ENCODE assay signal across 8 mouse cellular contexts in the genomic region with DNA sequence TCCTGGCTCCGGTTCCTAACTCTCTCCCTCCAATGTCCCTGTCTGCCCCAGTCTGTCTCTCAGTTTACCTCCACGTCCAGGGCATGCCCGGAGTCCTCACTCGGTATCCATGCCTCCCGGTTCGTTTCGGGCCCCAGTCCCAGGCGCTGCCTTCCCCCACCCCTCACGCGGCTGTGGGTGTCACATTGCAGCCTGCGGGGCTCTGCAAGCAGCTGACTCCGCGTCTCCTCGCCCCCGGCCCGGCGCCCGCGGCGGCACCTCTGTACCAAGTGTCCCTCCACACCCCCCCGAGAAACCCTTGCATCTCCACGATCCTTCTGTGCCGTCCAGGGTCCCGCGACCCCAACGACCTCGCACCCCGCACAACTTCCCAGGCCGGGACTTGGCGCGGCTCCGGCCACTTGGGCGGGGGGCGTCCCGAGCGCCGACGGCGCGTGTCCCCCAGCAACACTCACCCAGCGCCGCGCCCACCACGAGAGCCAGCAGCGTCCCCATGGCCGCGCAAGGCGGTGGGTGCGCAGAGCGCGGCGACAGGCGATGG. TPM values are rescaled to one million over a fixed set of nuclear protein-coding genes. Genes with fewer than 3 reads are reported as not detected.
DNase-seq lines count a peak whose midpoint lies in the region; ATAC-seq and TF ChIP-seq lines count a peak whose summit lies in the region.

No protein-coding gene starts in this region.

- peak overlapping the region; percentile 83 for H3K27ac ChIP-seq in heart, embryonic 10.5 days
- no peak overlapping the region for H3K27ac ChIP-seq in ES-Bruce4 (ENCODE audit: insufficient read depth, low read length)
- H3K27ac ChIP-seq in embryonic facial prominence, embryonic 13.5 days: no peak overlapping the region
- peak overlapping the region; percentile 58 for H3K27ac ChIP-seq in hindbrain, embryonic 15.5 days (replicated peaks)
- peak overlapping the region; percentile 70 for H3K27ac ChIP-seq in midbrain, postnatal 0 days (ENCODE audit: low read depth, low read length)

- no peak for TF ChIP-seq CTCF in ES-Bruce4 (IDR thresholded peaks at IDR 0.05; ENCODE audit: low read depth, low read length)
- no peak for TF ChIP-seq CTCF in midbrain, postnatal 0 days (IDR thresholded peaks at IDR 0.05)

- H3K4me2 ChIP-seq in embryonic facial prominence, embryonic 13.5 days: peak overlapping the region; percentile 99
- H3K4me2 ChIP-seq in hindbrain, embryonic 15.5 days: peak overlapping the region; percentile 93
- peak overlapping the region; percentile 92 for H3K4me2 ChIP-seq in midbrain, postnatal 0 days (ENCODE audit: low read depth, low read length, poor library complexity, severe bottlenecking)

- peak overlapping the region; percentile 64 for H3K4me3 ChIP-seq in heart, embryonic 10.5 days
- peak overlapping the region; percentile 42 for H3K4me3 ChIP-seq in ES-Bruce4 (ENCODE audit: low read depth, low read length)
- H3K4me3 ChIP-seq in embryonic facial prominence, embryonic 13.5 days: peak overlapping the region; percentile 69
- H3K4me3 ChIP-seq in hindbrain, embryonic 15.5 days: peak overlapping the region; percentile 64
- peak overlapping the region; percentile 68 for H3K4me3 ChIP-seq in midbrain, postnatal 0 days (ENCODE audit: low read depth, low read length)

- H3K9me3 ChIP-seq in heart, embryonic 10.5 days: no peaks in the 10 kb centered on the region
- no peaks in the 10 kb centered on the region for H3K9me3 ChIP-seq in ES-Bruce4 (replicated peaks; ENCODE audit: control insufficient read depth, insufficient read depth, low read length, poor library complexity, severe bottlenecking)
- H3K9me3 ChIP-seq in embryonic facial prominence, embryonic 13.5 days: no peaks in the 10 kb centered on the region
- H3K9me3 ChIP-seq in hindbrain, embryonic 15.5 days: no peaks in the 10 kb centered on the region
- H3K9me3 ChIP-seq in midbrain, postnatal 0 days (ENCODE audit: low read length): no peaks in the 10 kb centered on the region

- TF ChIP-seq EP300 in ES-Bruce4 (IDR thresholded peaks at IDR 0.05; ENCODE audit: insufficient read depth, low read depth, low read length): no peak

- H3K4me1 ChIP-seq in heart, embryonic 10.5 days: peaks cover 25% of the 10 kb centered on the region
- no peaks in the 10 kb centered on the region for H3K4me1 ChIP-seq in ES-Bruce4 (ENCODE audit: control insufficient read depth, insufficient read depth, low read length)
- H3K4me1 ChIP-seq in embryonic facial prominence, embryonic 13.5 days: peaks cover 8% of the 10 kb centered on the region
- peaks cover 22% of the 10 kb centered on the region for H3K4me1 ChIP-seq in hindbrain, embryonic 15.5 days (replicated peaks)
- H3K4me1 ChIP-seq in midbrain, postnatal 0 days (ENCODE audit: insufficient read depth, low read length): peaks cover 3% of the 10 kb centered on the region; the same call in 1 of the 2 replicates

- no peak for TF ChIP-seq POLR2A in ES-Bruce4 (IDR thresholded peaks at IDR 0.05; ENCODE audit: insufficient read depth, low read length)

- H3K36me3 ChIP-seq in heart, embryonic 10.5 days: peaks cover 29% of the 10 kb centered on the region
- H3K36me3 ChIP-seq in ES-Bruce4 (ENCODE audit: control insufficient read depth, insufficient read depth, low read length, poor library complexity, severe bottlenecking): peaks cover 14% of the 10 kb centered on the region
- H3K36me3 ChIP-seq in embryonic facial prominence, embryonic 13.5 days: peaks cover 33% of the 10 kb centered on the region
- H3K36me3 ChIP-seq in hindbrain, embryonic 15.5 days: peaks cover 33% of the 10 kb centered on the region
- H3K36me3 ChIP-seq in midbrain, postnatal 0 days (ENCODE audit: insufficient read depth, low read length): peaks cover 25% of the 10 kb centered on the region

- H3K27me3 ChIP-seq in heart, embryonic 10.5 days (ENCODE audit: insufficient read depth, poor library complexity, severe bottlenecking): peaks cover 37% of the 10 kb centered on the region
- H3K27me3 ChIP-seq in ES-Bruce4 (ENCODE audit: control insufficient read depth, insufficient read depth, low read length, poor library complexity, severe bottlenecking): peaks cover 5% of the 10 kb centered on the region
- peaks cover 41% of the 10 kb centered on the region for H3K27me3 ChIP-seq in embryonic facial prominence, embryonic 13.5 days
- peaks cover 14% of the 10 kb centered on the region for H3K27me3 ChIP-seq in hindbrain, embryonic 15.5 days
- peaks cover 15% of the 10 kb centered on the region for H3K27me3 ChIP-seq in midbrain, postnatal 0 days (ENCODE audit: insufficient read depth, low read length)

- under 1% methylated on average over 53 of the region's 53 CpGs for WGBS in heart, embryonic 10.5 days
- under 1% methylated on average over 51 of the region's 53 CpGs for WGBS in embryonic facial prominence, embryonic 13.5 days
- WGBS in hindbrain, embryonic 15.5 days: 2% methylated on average over 50 of the region's 53 CpGs
- WGBS in midbrain, postnatal 0 days: under 1% methylated on average over 45 of the region's 53 CpGs

- no peak for DNase-seq in heart, embryonic 10.5 days (ENCODE audit: low spot score)
- no peak for DNase-seq in heart, postnatal 4 days
- no peak for DNase-seq in midbrain, postnatal 0 days (ENCODE audit: low spot score)
- no peak for DNase-seq in urinary bladder, postnatal 25 days (ENCODE audit: low spot score)
- DNase-seq in adipocyte (ENCODE audit: low spot score): no peak

- peak overlapping the region; percentile 81 for H3K9ac ChIP-seq in ES-Bruce4 (ENCODE audit: low read depth, poor library complexity, severe bottlenecking)
- peak overlapping the region; percentile 77 for H3K9ac ChIP-seq in embryonic facial prominence, embryonic 13.5 days
- H3K9ac ChIP-seq in hindbrain, embryonic 15.5 days: peak overlapping the region; percentile 73
- H3K9ac ChIP-seq in midbrain, postnatal 0 days (replicated peaks; ENCODE audit: low read length, poor library complexity, severe bottlenecking): peak overlapping the region; percentile 79

- ATAC-seq in embryonic facial prominence, embryonic 13.5 days (ENCODE audit: insufficient number of reproducible peaks, insufficient read depth, low FRiP score, low TSS enrichment, low read depth): peak; percentile 6; the same call in 1 of the 2 replicates
- ATAC-seq in hindbrain, embryonic 15.5 days (ENCODE audit: low FRiP score, low read depth): peak; percentile 9; the same call in 1 of the 2 replicates
- 0 out of 2 replicates have a peak, but pooled peaks have one; percentile 9 for ATAC-seq in midbrain, postnatal 0 days (ENCODE audit: low FRiP score)

RNA-seq across cellular contexts. Expression of a gene that starts 0.5 kb away (rescaled TPM):
- polyA plus RNA-seq in heart, embryonic 10.5 days (2016; fragmentation: Nextera tagmentation; extraction: Ambion mirVana): 3.9 and 4.3 TPM in 2 replicates
- total RNA-seq in heart, postnatal 4 days (2021): 10 to 100 TPM in 1 of 2 experiments, 1 to 10 TPM in 1; 8.2 to 10.4 TPM
- polyA plus RNA-seq in ES-Bruce4 (2011; ENCODE audit: insufficient read depth, insufficient read length, low read depth, missing spikeins): 26.1 and 27.5 TPM in 2 replicates
- 4.3 and 4.8 TPM in 2 replicates for polyA plus RNA-seq in embryonic facial prominence, embryonic 13.5 days (2015; fragmentation: Nextera tagmentation; extraction: Ambion mirVana)
- polyA plus RNA-seq in hindbrain, embryonic 15.5 days (2015; fragmentation: Nextera tagmentation; extraction: Ambion mirVana): 16.5 and 18.7 TPM in 2 replicates
- 45.0 and 57.5 TPM in 2 replicates for total RNA-seq in midbrain, postnatal 0 days (2014; rRNA removed)
- 32.3 and 35.8 TPM in 2 replicates for polyA plus RNA-seq in midbrain, postnatal 0 days (2015; fragmentation: Nextera tagmentation; extraction: Ambion mirVana)

RNA-seq across cellular contexts. Expression of a gene that starts 11.2 kb away (rescaled TPM):
- polyA plus RNA-seq in heart, embryonic 10.5 days (2016; fragmentation: Nextera tagmentation; extraction: Ambion mirVana): 3.6 and 15.0 TPM in 2 replicates
- total RNA-seq in heart, postnatal 4 days (2021): 1 to 10 TPM; 2.2 to 2.6 TPM
- polyA plus RNA-seq in ES-Bruce4 (2011; ENCODE audit: insufficient read depth, insufficient read length, low read depth, missing spikeins): 27.6 and 28.7 TPM in 2 replicates
- polyA plus RNA-seq in embryonic facial prominence, embryonic 13.5 days (2015; fragmentation: Nextera tagmentation; extraction: Ambion mirVana): 5.6 and 6.4 TPM in 2 replicates
- 0.51 and 0.56 TPM in 2 replicates for polyA plus RNA-seq in hindbrain, embryonic 15.5 days (2015; fragmentation: Nextera tagmentation; extraction: Ambion mirVana)
- total RNA-seq in midbrain, postnatal 0 days (2014; rRNA removed): 0.49 and 2.6 TPM in 2 replicates
- 0.62 TPM in 1 of 2 replicates, not detected in the other for polyA plus RNA-seq in midbrain, postnatal 0 days (2015; fragmentation: Nextera tagmentation; extraction: Ambion mirVana)

RNA-seq across cellular contexts. Expression of a gene that starts 29.4 kb away (rescaled TPM):
- polyA plus RNA-seq in heart, embryonic 10.5 days (2016; fragmentation: Nextera tagmentation; extraction: Ambion mirVana): 58.1 and 70.9 TPM in 2 replicates
- 10 to 100 TPM; 32.9 to 36.0 TPM for total RNA-seq in heart, postnatal 4 days (2021)
- polyA plus RNA-seq in ES-Bruce4 (2011; ENCODE audit: insufficient read depth, insufficient read length, low read depth, missing spikeins): 52.0 and 54.9 TPM in 2 replicates
- polyA plus RNA-seq in embryonic facial prominence, embryonic 13.5 days (2015; fragmentation: Nextera tagmentation; extraction: Ambion mirVana): 82.6 and 84.8 TPM in 2 replicates
- 212 and 233 TPM in 2 replicates for polyA plus RNA-seq in hindbrain, embryonic 15.5 days (2015; fragmentation: Nextera tagmentation; extraction: Ambion mirVana)
- total RNA-seq in midbrain, postnatal 0 days (2014; rRNA removed): 253 and 270 TPM in 2 replicates
- polyA plus RNA-seq in midbrain, postnatal 0 days (2015; fragmentation: Nextera tagmentation; extraction: Ambion mirVana): 160 and 177 TPM in 2 replicates

RNA-seq across cellular contexts. Expression of a gene that starts 49.8 kb away (rescaled TPM):
- 0.53 and 2.0 TPM in 2 replicates for polyA plus RNA-seq in heart, embryonic 10.5 days (2016; fragmentation: Nextera tagmentation; extraction: Ambion mirVana)
- total RNA-seq in heart, postnatal 4 days (2021): 1 to 10 TPM; 2.0 to 3.5 TPM
- polyA plus RNA-seq in ES-Bruce4 (2011; ENCODE audit: insufficient read depth, insufficient read length, low read depth, missing spikeins): 1.9 TPM in 1 of 2 replicates, not detected in the other
- polyA plus RNA-seq in embryonic facial prominence, embryonic 13.5 days (2015; fragmentation: Nextera tagmentation; extraction: Ambion mirVana): 55.9 and 59.6 TPM in 2 replicates
- polyA plus RNA-seq in hindbrain, embryonic 15.5 days (2015; fragmentation: Nextera tagmentation; extraction: Ambion mirVana): 0.31 TPM in 1 of 2 replicates, not detected in the other
- total RNA-seq in midbrain, postnatal 0 days (2014; rRNA removed): 3.7 TPM in 1 of 2 replicates, not detected in the other
- polyA plus RNA-seq in midbrain, postnatal 0 days (2015; fragmentation: Nextera tagmentation; extraction: Ambion mirVana): 0.47 TPM in 1 of 2 replicates, not detected in the other

Comparison
In these comparisons a context has a peak if more than half of its experiments do, and no peak if none do; other contexts are left out.
1. H3K27ac ChIP-seq: peak in heart, embryonic 10.5 days (single experiment), hindbrain, embryonic 15.5 days (single experiment) and midbrain, postnatal 0 days (single experiment); none in ES-Bruce4 (single experiment) and embryonic facial prominence, embryonic 13.5 days (single experiment).
2. Peak in every context shown above with its lines, with median percentiles within 50 percentile points of each other: H3K4me3 ChIP-seq, H3K9ac ChIP-seq, ATAC-seq and H3K4me2 ChIP-seq.